Mouse (Mus musculus): ENCODE measurements around the gene Krt222. TPM values are rescaled to one million over a fixed set of nuclear protein-coding genes. Genes with fewer than 3 reads are reported as not detected.
A peak's percentile ranks its signal among the peaks of the same experiment; 100 is the strongest.

Gene Krt222
- total RNA-seq, 2 experiments from 2014 or later: 24.8 to 29.5 TPM

GRCm38 (mm10) chr11:99186836-99187235 lies 57.0 kb downstream of the Krt222 start:
- TF ChIP-seq CTCF (conservative IDR thresholded peaks at IDR 0.05): peak; percentile 40
- Histone ChIP-seq H3K27ac (no peak overlapping the region), H3K4me3 (no peak overlapping the region)
- no peak for DNase-seq (ENCODE audit: low spot score in 2 of 2)

Other genes starting within 250 kb of the Krt222 start
- gene Top2a, start 219.9 kb downstream of the Krt222 start, total RNA-seq (2021): 1 to 10 TPM; 1.7 to 3.0 TPM
- gene Igfbp4, start 202.8 kb downstream of the Krt222 start, total RNA-seq (2021): 10 to 100 TPM; 69.4 to 71.9 TPM
- not detected for gene Tns4, start 154.8 kb downstream of the Krt222 start, total RNA-seq (2021)
- gene Ccr7, start 89.0 kb downstream of the Krt222 start, total RNA-seq (2021): not detected
- 10 to 100 TPM; 55.8 to 62.3 TPM for gene Smarce1, start 13.1 kb downstream of the Krt222 start, total RNA-seq (2021)
- gene Krt24, start 41.2 kb upstream of the Krt222 start, total RNA-seq (2021): not detected
- gene Krt25, start 78.9 kb upstream of the Krt222 start, total RNA-seq (2021): not detected
- gene Krt26, start 93.9 kb upstream of the Krt222 start, total RNA-seq (2021): not detected
- gene Krt27, start 107.0 kb upstream of the Krt222 start, total RNA-seq (2021): not detected
- gene Krt28, start 130.8 kb upstream of the Krt222 start, total RNA-seq (2021): under 1 TPM in 1 of 2 experiments, not detected in 1; 0.23 TPM
- 10 to 100 TPM; 14.8 to 16.4 TPM for gene Krt10, start 145.3 kb upstream of the Krt222 start, total RNA-seq (2021)
- gene Krt12, start 178.2 kb upstream of the Krt222 start, total RNA-seq (2021): 1 to 10 TPM in 1 of 2 experiments, under 1 TPM in 1; 0.97 to 1.4 TPM
- gene Krt20, start 194.1 kb upstream of the Krt222 start, total RNA-seq (2021): not detected
- gene Krt23, start 249.1 kb upstream of the Krt222 start, total RNA-seq (2021): not detected

Measured in layer of hippocampus, adult 2 months (tissue).